In the genomic region with DNA sequence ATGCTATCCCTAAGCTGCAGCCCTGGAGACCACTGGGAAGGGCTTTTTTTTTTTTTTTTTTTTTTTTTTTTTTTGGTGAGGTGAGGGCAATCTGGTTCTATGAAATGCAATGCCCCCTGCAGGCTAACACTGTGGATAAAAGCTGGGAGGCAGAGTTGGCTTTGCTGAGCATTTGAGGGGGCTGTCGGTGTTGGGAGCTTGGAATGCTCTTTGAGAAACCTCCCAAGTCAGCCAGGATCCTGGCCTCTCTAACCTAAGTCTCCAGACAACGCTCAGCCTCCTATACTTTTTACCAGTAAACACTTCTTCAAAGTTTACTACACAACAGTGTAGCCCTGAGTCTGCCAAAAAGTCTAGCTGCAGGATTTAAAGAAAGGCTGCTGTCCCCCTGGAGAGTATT, we compare ENCODE assay signal across 8 mouse cellular contexts.
DNase-seq lines count a peak whose midpoint lies in the region; ATAC-seq lines count a peak whose summit lies in the region.

No protein-coding gene starts in this region.

- H3K27me3 ChIP-seq in lung, embryonic 15.5 days = peaks cover 21% of the 10 kb centered on the region
- H3K27me3 ChIP-seq in heart, embryonic 13.5 days (replicated peaks) = peaks cover 27% of the 10 kb centered on the region
- peaks cover 5% of the 10 kb centered on the region; the same call in 1 of the 2 replicates for H3K27me3 ChIP-seq in midbrain, embryonic 11.5 days (ENCODE audit: control insufficient read depth, insufficient read depth, low read length)

- H3K9me3 ChIP-seq in lung, embryonic 15.5 days = no peaks in the 10 kb centered on the region
- H3K9me3 ChIP-seq in heart, embryonic 13.5 days = no peaks in the 10 kb centered on the region
- no peaks in the 10 kb centered on the region for H3K9me3 ChIP-seq in midbrain, embryonic 11.5 days (ENCODE audit: control insufficient read depth, low read length)

- WGBS in lung, embryonic 15.5 days = 6% methylated on average over 2 of the region's 2 CpGs
- WGBS in heart, embryonic 13.5 days = 6% methylated on average over 2 of the region's 2 CpGs
- WGBS in midbrain, embryonic 11.5 days = 0% methylated on average over 2 of the region's 2 CpGs

- no peak for DNase-seq in lung, adult 18-20 months
- DNase-seq in cerebellum, postnatal 10 days = peak; percentile 55 to 64
- peak; percentile 52 to 62 for DNase-seq in kidney, postnatal 4 days
- DNase-seq in midbrain, embryonic 11.5 days (ENCODE audit: low spot score, missing footprints) = no peak
- DNase-seq in thymus, postnatal 10 days (ENCODE audit: low spot score in 2 of 2) = no peak
- DNase-seq in frontal cortex, postnatal 25 days (ENCODE audit: low spot score in 2 of 2) = no peak

- no peaks in the 10 kb centered on the region for H3K36me3 ChIP-seq in lung, embryonic 15.5 days
- no peaks in the 10 kb centered on the region for H3K36me3 ChIP-seq in heart, embryonic 13.5 days
- H3K36me3 ChIP-seq in midbrain, embryonic 11.5 days (ENCODE audit: control insufficient read depth, insufficient read depth, low read length) = no peaks in the 10 kb centered on the region

- H3K4me3 ChIP-seq in lung, embryonic 15.5 days = peak overlapping the region; percentile 58
- peak overlapping the region; percentile 67 for H3K4me3 ChIP-seq in heart, embryonic 13.5 days
- H3K4me3 ChIP-seq in midbrain, embryonic 11.5 days (ENCODE audit: low read depth, low read length) = peak overlapping the region; percentile 45

- peak overlapping the region; percentile 93; the same call in 1 of the 2 replicates for H3K4me2 ChIP-seq in lung, embryonic 15.5 days
- H3K4me2 ChIP-seq in heart, embryonic 13.5 days = peak overlapping the region; percentile 94
- H3K4me2 ChIP-seq in midbrain, embryonic 11.5 days = peak overlapping the region; percentile 59; the same call in 1 of the 2 replicates

- H3K27ac ChIP-seq in lung, embryonic 15.5 days = no peak overlapping the region
- no peak overlapping the region for H3K27ac ChIP-seq in heart, embryonic 13.5 days (replicated peaks)
- H3K27ac ChIP-seq in midbrain, embryonic 11.5 days (ENCODE audit: low read depth, low read length) = no peak overlapping the region

- no peak for ATAC-seq in lung, embryonic 15.5 days (ENCODE audit: borderline replicate concordance, extremely low read depth, low FRiP score, low TSS enrichment)
- ATAC-seq in heart, embryonic 13.5 days (ENCODE audit: extremely low read depth, insufficient number of reproducible peaks, low FRiP score, low TSS enrichment) = no peak
- ATAC-seq in midbrain, embryonic 11.5 days (ENCODE audit: low FRiP score) = no peak

- H3K9ac ChIP-seq in lung, embryonic 15.5 days = no peak overlapping the region
- 0 out of 2 replicates have a peak overlapping the region, but pooled peaks have one; percentile 40 for H3K9ac ChIP-seq in heart, embryonic 13.5 days
- no peak overlapping the region for H3K9ac ChIP-seq in midbrain, embryonic 11.5 days (ENCODE audit: low read length)

- H3K4me1 ChIP-seq in lung, embryonic 15.5 days = peaks cover 4% of the 10 kb centered on the region; the same call in 1 of the 2 replicates
- H3K4me1 ChIP-seq in heart, embryonic 13.5 days = peaks cover 8% of the 10 kb centered on the region; the same call in 1 of the 2 replicates
- peaks cover 2% of the 10 kb centered on the region; the same call in 1 of the 2 replicates for H3K4me1 ChIP-seq in midbrain, embryonic 11.5 days (ENCODE audit: control insufficient read depth, insufficient read depth, low read length)

Comparison
In these comparisons a context has a peak if more than half of its experiments do, and no peak if none do; other contexts are left out.
1. DNase-seq: peak in cerebellum, postnatal 10 days (2 of 2) and kidney, postnatal 4 days (2 of 2); none in lung, adult 18-20 months (0 of 2), midbrain, embryonic 11.5 days (single experiment), thymus, postnatal 10 days (0 of 2) and frontal cortex, postnatal 25 days (0 of 2).
2. Peak in every context shown above with its lines, with median percentiles within 50 percentile points of each other: H3K4me2 ChIP-seq and H3K4me3 ChIP-seq.